8 mouse cellular contexts compared by ENCODE assay signal in the genomic region with DNA sequence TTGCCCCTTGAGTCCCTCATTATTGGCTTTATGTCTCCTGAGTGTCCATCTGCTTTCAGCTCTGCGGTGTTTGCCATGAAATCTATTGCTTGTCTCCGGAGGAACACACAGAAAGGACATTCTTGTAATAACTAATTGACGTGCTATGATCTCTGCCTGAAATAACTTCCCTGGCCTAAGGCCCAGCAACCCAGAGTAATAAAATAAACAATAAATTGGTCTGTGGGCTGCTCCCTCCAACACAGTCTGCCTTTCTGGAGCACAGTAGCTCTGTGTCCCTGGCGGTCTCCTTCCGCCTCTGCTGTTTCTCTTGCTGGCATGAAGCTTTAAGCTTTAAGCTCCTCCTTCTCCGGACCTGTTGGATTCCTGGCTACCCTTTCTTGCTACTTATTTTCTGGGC. TPM values are rescaled to one million over a fixed set of nuclear protein-coding genes. Genes with fewer than 3 reads are reported as not detected.
A peak's percentile ranks its signal among the peaks of the same experiment; 100 is the strongest.
DNase-seq lines count a peak whose midpoint lies in the region; ATAC-seq and TF ChIP-seq lines count a peak whose summit lies in the region.

No protein-coding gene starts in this region.

- no peaks in the 10 kb centered on the region for H3K36me3 ChIP-seq in kidney, postnatal 0 days (ENCODE audit: insufficient read depth, low read length)
- H3K36me3 ChIP-seq in lung, embryonic 14.5 days (ENCODE audit: insufficient read depth), result no peaks in the 10 kb centered on the region
- no peaks in the 10 kb centered on the region for H3K36me3 ChIP-seq in forebrain, embryonic 16.5 days (ENCODE audit: control insufficient read depth, insufficient read depth)

- DNase-seq in cerebellum, adult 2 months, result peak in 1 of 2 experiments; percentile 41
- DNase-seq in adipocyte (ENCODE audit: low spot score), result peak; percentile 19
- DNase-seq in kidney, postnatal 0 days (ENCODE audit: low spot score), result peak; percentile 88
- peak; percentile 86 for DNase-seq in lung, embryonic 14.5 days
- no peak for DNase-seq in testis, postnatal 10 days (ENCODE audit: low spot score)

- H3K9ac ChIP-seq in kidney, postnatal 0 days (ENCODE audit: low read depth, low read length), result no peak overlapping the region
- H3K9ac ChIP-seq in lung, embryonic 14.5 days, result no peak overlapping the region
- H3K9ac ChIP-seq in forebrain, embryonic 16.5 days (replicated peaks; ENCODE audit: low read depth, low read length), result no peak overlapping the region

- no peaks in the 10 kb centered on the region for H3K27me3 ChIP-seq in cerebellum, adult 2 months (ENCODE audit: control insufficient read depth, insufficient read depth, low read length)
- no peaks in the 10 kb centered on the region for H3K27me3 ChIP-seq in kidney, postnatal 0 days (ENCODE audit: insufficient read depth, low read length)
- no peaks in the 10 kb centered on the region for H3K27me3 ChIP-seq in lung, embryonic 14.5 days (ENCODE audit: insufficient read depth, low read length)
- no peaks in the 10 kb centered on the region for H3K27me3 ChIP-seq in forebrain, embryonic 16.5 days (replicated peaks; ENCODE audit: control insufficient read depth, insufficient read depth, low read length)

- no peak overlapping the region for H3K27ac ChIP-seq in cerebellum, adult 2 months (ENCODE audit: insufficient read depth, low read length)
- H3K27ac ChIP-seq in kidney, postnatal 0 days, result no peak overlapping the region
- peak overlapping the region; percentile 43; the same call in 1 of the 2 replicates for H3K27ac ChIP-seq in lung, embryonic 14.5 days (ENCODE audit: low read depth)
- H3K27ac ChIP-seq in forebrain, embryonic 16.5 days (ENCODE audit: low read length), result no peak overlapping the region

- 23% methylated on average over 6 of the region's 6 CpGs for WGBS in cerebellum, adult 2 months
- WGBS in kidney, postnatal 0 days, result 39% methylated on average over 6 of the region's 6 CpGs
- WGBS in lung, embryonic 14.5 days, result 43% methylated on average over 6 of the region's 6 CpGs
- WGBS in forebrain, embryonic 16.5 days, result 84% methylated on average over 6 of the region's 6 CpGs

- no peak for TF ChIP-seq CTCF in cerebellum, adult 2 months (IDR thresholded peaks at IDR 0.05; ENCODE audit: borderline replicate concordance, insufficient read depth, low read depth, low read length)
- TF ChIP-seq CTCF in kidney, postnatal 0 days (IDR thresholded peaks at IDR 0.05; ENCODE audit: low read depth), result no peak
- 0 out of 2 replicates have a peak, but pooled peaks have one; percentile 25 for TF ChIP-seq CTCF in lung, embryonic 14.5 days (IDR thresholded peaks at IDR 0.05; ENCODE audit: low read depth)

- ATAC-seq in cerebellum, adult (ENCODE audit: insufficient number of reproducible peaks, low FRiP score, low TSS enrichment), result no peak
- no peak for ATAC-seq in kidney, postnatal 0 days (replicated peaks; ENCODE audit: low FRiP score, low read depth)
- ATAC-seq in lung, embryonic 14.5 days (ENCODE audit: insufficient read depth), result peak; percentile 82
- ATAC-seq in forebrain, embryonic 16.5 days, result no peak
- no peak for ATAC-seq in erythroid progenitor cell, adult 5-6 weeks (replicated peaks; ENCODE audit: low FRiP score, poor library complexity, severe bottlenecking)

- peaks cover 36% of the 10 kb centered on the region for H3K4me1 ChIP-seq in cerebellum, adult 2 months (ENCODE audit: control insufficient read depth, insufficient read depth, low read length)
- H3K4me1 ChIP-seq in kidney, postnatal 0 days (replicated peaks; ENCODE audit: insufficient read depth, low read length), result peaks cover 13% of the 10 kb centered on the region; the same call in 1 of the 2 replicates
- no peaks in the 10 kb centered on the region for H3K4me1 ChIP-seq in lung, embryonic 14.5 days (ENCODE audit: insufficient read depth)
- H3K4me1 ChIP-seq in forebrain, embryonic 16.5 days (replicated peaks; ENCODE audit: control insufficient read depth, insufficient read depth, low read length), result peaks cover 12% of the 10 kb centered on the region

- peak overlapping the region; percentile 1 for H3K4me3 ChIP-seq in cerebellum, adult 2 months (replicated peaks; ENCODE audit: insufficient read depth, low read depth, low read length)
- H3K4me3 ChIP-seq in kidney, postnatal 0 days (replicated peaks; ENCODE audit: low read depth, low read length), result no peak overlapping the region
- no peak overlapping the region for H3K4me3 ChIP-seq in lung, embryonic 14.5 days (ENCODE audit: low read depth, low read length)
- no peak overlapping the region for H3K4me3 ChIP-seq in forebrain, embryonic 16.5 days (replicated peaks; ENCODE audit: low read length)

- peak overlapping the region; percentile 30 for H3K4me2 ChIP-seq in kidney, postnatal 0 days (ENCODE audit: low read length)
- peak overlapping the region; percentile 10; the same call in 1 of the 2 replicates for H3K4me2 ChIP-seq in lung, embryonic 14.5 days
- no peak overlapping the region for H3K4me2 ChIP-seq in forebrain, embryonic 16.5 days (ENCODE audit: low read length)

- TF ChIP-seq POLR2A in cerebellum, adult 2 months (IDR thresholded peaks at IDR 0.05; ENCODE audit: borderline replicate concordance, insufficient read depth, low read length), result no peak

- H3K9me3 ChIP-seq in kidney, postnatal 0 days (replicated peaks; ENCODE audit: low read length), result no peaks in the 10 kb centered on the region
- H3K9me3 ChIP-seq in lung, embryonic 14.5 days (ENCODE audit: low read depth, low read length), result no peaks in the 10 kb centered on the region
- H3K9me3 ChIP-seq in forebrain, embryonic 16.5 days (ENCODE audit: control insufficient read depth, low read length), result no peaks in the 10 kb centered on the region

RNA-seq across cellular contexts. Expression of a gene that starts 4.5 kb away (rescaled TPM):
- polyA plus RNA-seq in cerebellum, adult 2 months (2012; rRNA removed), result 60.6 and 61.9 TPM in 2 replicates
- polyA plus RNA-seq in kidney, postnatal 0 days (2015; fragmentation: Nextera tagmentation; extraction: Ambion mirVana), result 20.5 and 21.5 TPM in 2 replicates
- 12.0 and 13.4 TPM in 2 replicates for polyA plus RNA-seq in lung, embryonic 14.5 days (2014; fragmentation: Nextera tagmentation; extraction: Ambion mirVana)
- 12.2 and 12.8 TPM in 2 replicates for polyA plus RNA-seq in forebrain, embryonic 16.5 days (2015; fragmentation: Nextera tagmentation; extraction: Ambion mirVana)
- total RNA-seq in erythroid progenitor cell, adult 5-6 weeks (2015; ENCODE audit: low replicate concordance), result 1.4 TPM in 1 of 2 replicates, not detected in the other
- 0.77 and 1.3 TPM in 2 replicates for total RNA-seq in erythroid progenitor cell, adult 5-6 weeks (2017; ENCODE audit: low replicate concordance)
